Mouse (Mus musculus) cerebellum, adult 9-11 months (tissue): ENCODE data around the gene Olfr844.

Source experiments
- DNase-seq: peaks from one replicate; pipeline ENCODE4 v3.0.0; 2022

Olfr844 gene

GRCm38 (mm10) chr9:19316047-19316446 lies at the start of gene Olfr844:
Gene Olfr844, plus strand, starts transcription at chr9:19316347.
- DNase-seq, result no peak

GRCm38 (mm10) chr9:19336157-19336556 lies 20.0 kb downstream of the Olfr844 start, which contains the start of gene Olfr845:
Gene Olfr845, plus strand, starts transcription at chr9:19336457.
- DNase-seq, result no peak

GRCm38 (mm10) chr9:19363905-19364304 lies 47.8 kb downstream of the Olfr844 start, which contains the start of gene Olfr846:
Gene Olfr846, minus strand, starts transcription at chr9:19364005.
- no peak for DNase-seq
